Mouse (Mus musculus) mouse embryonic stem cell (cell line): ENCODE measurements around the gene Kat2a.

Source experiments
- in situ Hi-C, 2 experiments: fragments of 300-500 bp; cut with MboI; formaldehyde crosslinking; loops; 1 replicate in 1 of 2; 3 replicates in 1 of 2; pipeline ENCODE4 v1.14.3; 2019 to 2020; ENCODE audit warnings: low sequenced_read_pairs in 2 of 2, low pct_unique_long_range_greater_than_20kb in 1 of 2, mixed read lengths in 1 of 2; ENCODE audit not compliant: unreplicated experiment in 1 of 2

Gene Kat2a

DNA sequence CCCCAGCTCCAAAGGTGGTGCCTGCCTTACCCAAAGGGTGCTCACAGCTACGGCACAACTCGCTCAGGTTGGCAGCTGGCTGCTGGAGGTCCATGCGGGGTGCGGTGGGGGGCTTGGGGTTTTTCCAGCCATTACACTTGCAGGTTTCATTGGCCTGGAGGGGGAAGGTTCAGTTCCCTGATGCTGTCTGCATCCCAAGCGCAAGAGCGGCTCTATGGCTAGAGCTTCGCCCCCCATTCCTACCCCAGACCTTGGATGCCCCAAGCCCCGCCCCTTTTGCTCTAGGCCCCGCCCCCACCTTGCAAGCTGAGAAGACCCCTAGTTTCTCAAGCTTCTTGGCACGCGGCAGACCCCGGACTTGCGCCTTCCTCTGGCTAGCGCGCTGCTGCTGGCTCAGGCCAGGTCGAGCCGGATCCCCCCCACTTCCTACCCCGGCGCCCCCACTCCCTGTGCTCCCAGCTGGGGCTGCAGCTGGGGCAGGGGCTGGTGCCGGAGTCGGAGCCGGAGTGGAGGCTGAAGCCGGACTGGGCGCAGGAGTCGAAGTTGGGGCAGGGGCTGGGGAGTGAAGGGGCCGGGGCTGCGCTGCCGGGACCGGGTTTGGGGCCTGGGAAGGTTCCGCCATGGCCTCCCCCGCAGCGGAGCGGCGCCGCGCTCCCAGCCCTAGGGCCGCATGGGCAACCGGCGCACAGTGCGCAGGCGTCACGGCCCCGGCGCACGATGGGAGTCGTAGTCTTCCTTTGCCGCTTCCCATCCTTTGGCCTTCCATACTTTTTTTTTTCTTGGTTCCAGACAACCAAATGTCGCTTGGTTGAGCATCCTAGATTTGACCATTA, at the start of gene Kat2a:
Gene Kat2a, minus strand, starts transcription at position 683 of the 833 bp plus-strand sequence.
- in situ Hi-C loops, result no loop called here

DNA sequence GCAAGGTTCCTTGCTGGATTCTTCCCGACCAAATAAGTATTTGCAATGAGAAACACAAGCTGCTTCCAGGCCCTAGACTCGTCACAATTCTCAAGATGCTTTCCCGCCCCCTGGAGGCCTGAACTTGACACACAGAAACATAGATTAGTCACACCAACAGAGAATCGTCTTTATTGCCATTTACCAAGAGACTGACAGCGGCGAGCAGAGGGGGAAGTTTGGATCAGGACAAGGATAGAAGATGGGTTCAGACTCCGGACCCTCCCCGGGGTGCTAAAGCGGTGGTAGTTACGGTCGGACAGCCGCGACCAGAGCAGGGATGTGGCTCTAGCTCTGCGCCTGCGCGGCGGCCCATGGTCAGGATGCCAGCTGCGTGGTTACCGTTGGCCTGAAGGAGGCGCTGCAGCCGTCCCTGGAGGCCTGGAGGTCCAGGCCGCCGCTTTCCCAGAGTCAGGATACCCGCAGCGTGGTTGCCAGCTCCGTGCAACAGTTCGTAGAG, 49.3 kb upstream of the Kat2a start:
- in situ Hi-C loops, result no loop called here

- in situ Hi-C loops, result no loop called here
Measured at GRCm38 (mm10) chr11:100759611-100760233, 47.5 kb upstream of the Kat2a start, which contains the start of gene Kcnh4. Gene Kcnh4 (minus strand): TSS chr11:100759942.

- in situ Hi-C loops, result no loop called here
Measured at GRCm38 (mm10) chr11:100758707-100759610, 46.7 kb upstream of the Kat2a start.

GRCm38 (mm10) chr11:100757566-100757965, 45.3 kb upstream of the Kat2a start:
- in situ Hi-C loops, result no loop called here

GRCm38 (mm10) chr11:100756476-100756875, 44.2 kb upstream of the Kat2a start:
- in situ Hi-C loops, result no loop called here

DNA sequence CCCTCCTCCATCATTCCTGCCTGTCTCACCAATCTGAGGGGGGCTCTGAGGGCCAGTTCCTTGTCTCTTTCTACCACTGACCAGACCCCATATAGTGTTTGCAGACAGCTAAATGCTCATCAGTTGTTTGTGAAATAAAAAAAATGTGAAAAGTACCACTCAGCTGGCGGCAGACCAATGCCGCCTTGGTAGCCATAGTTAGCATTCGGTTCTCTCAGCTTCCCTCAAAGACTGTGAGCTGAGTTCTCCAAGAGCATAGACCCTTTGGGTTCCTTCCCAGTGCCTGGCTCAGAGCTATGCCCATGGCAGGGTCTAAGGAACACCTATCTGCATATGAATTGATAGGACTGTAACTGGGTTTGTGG, 42.4 kb upstream of the Kat2a start:
- in situ Hi-C loops, result no loop called here

DNA sequence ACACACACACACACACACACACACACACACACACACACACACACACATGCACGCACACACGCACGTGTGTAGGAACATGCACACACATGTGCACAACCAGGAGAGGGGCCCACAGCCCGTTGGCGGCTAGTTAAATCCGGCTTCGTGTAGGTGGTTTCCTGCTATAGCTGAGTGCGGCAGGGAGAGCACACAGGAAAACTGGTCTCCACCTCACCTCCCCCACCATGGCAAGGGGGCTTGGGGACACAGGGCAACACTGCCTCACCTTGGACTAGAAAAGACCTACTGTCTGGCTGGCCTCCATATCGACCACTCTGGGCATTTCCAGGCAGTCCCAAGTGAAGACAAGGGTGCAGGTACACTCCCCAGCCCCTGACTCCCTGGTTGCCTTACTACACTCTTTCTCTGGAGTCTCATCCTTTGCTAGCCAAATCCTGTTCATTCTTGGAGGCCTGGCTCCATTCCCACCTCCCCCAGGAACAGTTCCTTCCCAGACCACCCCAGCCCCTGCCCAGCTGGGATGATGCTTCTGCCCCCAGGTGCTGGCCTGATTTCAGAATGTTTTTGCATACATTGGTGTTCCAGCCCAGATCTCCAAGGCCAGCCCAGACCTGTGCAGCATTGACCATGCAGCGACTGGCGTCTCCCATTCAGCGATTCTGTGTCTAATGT, 41.9 kb upstream of the Kat2a start:
- in situ Hi-C loops, result no loop called here

DNA sequence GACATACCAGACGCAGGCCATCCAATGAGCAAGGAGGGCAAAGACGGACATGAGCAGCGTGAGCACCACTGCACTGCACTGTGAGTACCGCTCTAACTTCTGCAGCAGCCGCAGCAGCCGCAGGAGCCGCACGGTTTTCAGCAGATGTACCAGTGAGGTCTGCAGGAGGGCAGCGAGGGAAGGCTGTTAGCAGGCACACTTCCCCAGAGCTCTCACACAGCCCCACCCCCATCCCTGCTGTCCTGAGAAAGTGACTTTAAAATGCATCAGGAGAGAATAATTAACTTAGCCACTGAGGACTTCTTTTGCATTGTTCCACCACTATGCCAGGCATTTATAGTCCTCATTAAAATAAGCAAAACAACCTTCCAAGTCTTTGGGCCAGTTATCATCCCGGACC, 40.0 kb upstream of the Kat2a start:
- in situ Hi-C loops, result no loop called here

DNA sequence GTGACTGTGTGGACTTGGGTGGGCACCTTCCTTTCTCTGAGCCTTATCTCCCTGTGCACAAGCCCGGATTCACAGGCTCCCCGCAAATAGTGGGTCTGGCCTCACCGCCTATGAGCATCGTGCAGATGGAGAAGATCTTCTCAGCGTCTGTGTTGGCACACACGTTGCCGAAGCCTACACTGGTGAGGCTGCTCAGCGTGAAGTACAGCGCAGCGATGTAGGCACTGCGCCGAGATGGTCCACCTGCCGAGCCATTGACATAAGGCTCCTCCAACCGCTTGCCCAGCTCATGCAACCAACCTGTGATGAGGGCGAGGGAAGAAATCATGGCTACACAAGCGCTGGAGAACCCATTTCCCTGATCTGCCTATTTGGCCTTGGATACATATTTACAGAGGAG, 37.9 kb upstream of the Kat2a start:
- in situ Hi-C loops, result no loop called here

- in situ Hi-C loops, result no loop called here
Measured at GRCm38 (mm10) chr11:100749469-100749868, 37.2 kb upstream of the Kat2a start.

DNA sequence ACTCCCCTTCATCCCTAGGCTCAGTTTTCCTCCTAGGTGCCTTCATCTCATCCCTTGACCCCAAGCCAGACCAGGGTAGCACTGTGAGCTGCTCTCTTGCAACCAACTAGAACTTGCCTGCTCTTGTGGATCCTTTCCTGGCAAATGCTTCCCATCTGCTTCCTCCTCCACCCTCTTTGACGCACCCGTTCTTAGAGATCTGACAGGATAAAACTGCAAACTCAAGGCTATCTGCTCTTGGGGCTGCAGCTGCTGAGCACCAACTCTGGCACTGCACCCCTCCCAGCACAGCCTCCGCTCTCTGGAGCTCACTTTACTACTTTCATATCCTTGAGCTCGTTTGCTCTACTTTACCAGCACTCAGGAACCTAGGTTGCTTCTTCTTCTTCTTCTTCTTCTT, 36.4 kb upstream of the Kat2a start:
- in situ Hi-C loops, result no loop called here

GRCm38 (mm10) chr11:100747114-100747513, 34.8 kb upstream of the Kat2a start:
- in situ Hi-C loops, result no loop called here

DNA sequence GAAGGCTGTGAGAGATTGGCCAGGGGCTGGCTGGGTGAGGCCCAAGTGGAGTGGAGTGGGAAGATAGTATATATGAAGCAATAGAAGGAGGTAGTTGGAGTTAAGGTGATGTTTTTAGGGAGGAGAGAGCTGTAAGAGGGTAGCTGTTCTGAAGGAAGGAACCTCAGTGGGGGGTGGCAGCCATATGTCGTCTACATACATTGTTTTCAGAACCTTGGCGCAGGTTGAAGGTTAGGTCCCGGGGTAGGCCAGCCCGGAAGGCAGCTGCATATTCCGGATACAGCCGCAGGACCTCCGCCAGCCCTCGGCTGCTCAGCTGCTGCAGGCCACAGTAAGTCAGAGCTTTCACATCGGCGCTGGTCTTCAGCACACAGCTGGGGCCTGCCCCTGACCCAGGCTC, 34.3 kb upstream of the Kat2a start:
- in situ Hi-C loops, result no loop called here

GRCm38 (mm10) chr11:100745085-100745484, 32.8 kb upstream of the Kat2a start:
- in situ Hi-C loops, result no loop called here

DNA sequence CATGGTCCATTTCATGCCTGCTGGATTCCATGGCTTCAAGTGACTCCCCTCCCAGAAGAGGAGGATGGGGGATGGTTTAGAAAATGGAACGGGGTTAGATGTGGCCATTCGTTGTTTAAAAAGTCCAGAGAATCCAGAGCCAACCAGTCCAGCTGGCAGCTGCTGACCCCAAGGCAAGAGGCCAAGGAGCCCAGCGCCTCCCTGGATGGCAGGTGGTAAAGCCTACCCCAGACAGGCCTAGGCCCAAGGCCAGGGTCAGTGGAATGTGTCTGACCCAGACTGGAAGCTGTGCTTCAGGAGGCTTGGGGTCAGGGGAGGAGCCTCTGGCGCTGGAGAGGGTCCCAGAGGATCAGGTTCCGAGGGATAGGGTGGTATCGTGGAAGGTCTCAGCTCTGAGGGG, 29.1 kb upstream of the Kat2a start:
- in situ Hi-C loops, result no loop called here

DNA sequence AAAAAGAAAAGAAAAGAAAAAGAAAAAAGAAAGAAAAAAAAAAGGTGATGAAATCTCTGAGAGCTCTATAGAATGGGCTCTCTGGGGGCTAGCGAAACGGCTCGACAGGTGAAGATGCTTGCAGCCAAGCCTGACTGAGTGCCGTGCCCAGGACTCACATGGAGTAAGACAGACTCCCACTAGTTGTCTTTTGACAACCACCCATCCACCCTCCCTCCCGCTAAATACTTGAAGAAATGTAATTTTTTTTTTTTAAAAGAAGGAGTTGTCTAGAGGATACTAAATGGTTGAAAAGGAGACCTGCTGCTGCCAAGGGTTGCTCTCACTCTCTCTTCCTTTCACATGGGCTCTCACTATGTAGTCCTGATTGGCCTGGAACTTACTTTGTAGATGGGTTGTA, 26.5 kb upstream of the Kat2a start:
- in situ Hi-C loops, result no loop called here

DNA sequence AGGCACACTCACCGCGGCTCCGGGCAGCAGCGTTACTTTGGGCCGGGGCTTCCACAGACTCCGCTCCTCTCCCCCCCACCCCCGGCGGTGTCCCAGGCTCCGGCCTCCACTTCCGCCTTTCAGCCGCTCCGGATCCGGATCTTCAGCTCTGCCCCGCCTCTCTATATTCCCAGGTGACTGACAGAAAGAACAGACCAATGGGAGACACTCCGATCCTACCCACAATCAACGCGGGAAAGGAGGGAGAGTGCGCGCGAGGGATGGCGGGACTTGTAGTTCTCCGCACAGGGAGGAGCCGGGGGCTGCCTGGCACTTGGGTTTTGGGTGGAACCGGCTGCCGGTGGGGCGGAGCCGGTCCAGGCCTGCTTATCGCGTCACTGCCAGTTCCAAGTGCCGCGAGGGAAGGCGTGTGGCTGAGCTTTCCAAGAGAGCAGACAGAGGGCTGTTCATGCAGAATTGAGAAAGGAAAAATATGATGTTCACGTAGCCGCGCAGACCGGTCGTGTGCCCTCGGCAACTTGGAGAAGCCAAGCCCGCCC, 25.9 kb upstream of the Kat2a start, which contains the start of gene Rab5c:
Gene Rab5c, minus strand, starts transcription at position 150 of the 539 bp plus-strand sequence.
- in situ Hi-C loops, result no loop called here
